35 mouse cellular contexts compared by ENCODE assay signal in the genomic region with DNA sequence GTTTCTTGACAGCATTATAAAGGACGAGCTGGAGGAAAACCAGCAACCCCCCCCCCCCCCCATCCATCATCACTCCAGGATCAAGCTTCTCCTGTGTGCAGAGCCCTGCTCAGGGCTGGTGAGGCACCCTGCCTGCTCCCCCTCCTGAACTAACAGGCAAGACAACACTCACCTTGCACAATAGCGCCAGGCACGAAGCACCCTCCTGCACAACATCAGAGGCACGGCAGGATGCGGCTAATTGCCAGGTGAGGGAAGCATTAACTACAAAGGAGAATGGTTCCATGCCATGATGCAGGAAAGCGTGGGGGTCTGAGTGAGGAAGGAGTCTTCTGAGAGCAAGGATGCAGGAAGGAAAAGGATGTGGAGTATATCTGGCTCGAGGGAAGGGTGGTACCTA. TPM values are rescaled to one million over a fixed set of nuclear protein-coding genes. Genes with fewer than 3 reads are reported as not detected.
A peak's percentile ranks its signal among the peaks of the same experiment; 100 is the strongest.
DNase-seq lines count a peak whose midpoint lies in the region; ATAC-seq lines count a peak whose summit lies in the region.
"Had no signal": no experiment of that assay in that cellular context is flagged by ENCODE, and none has a peak within 500 bp of the region (broad histone marks: within the 10 kb centered on the region; RNA-seq: fewer than 3 reads in every experiment).

No protein-coding gene starts in this region.

- H3K9ac ChIP-seq in hindbrain, embryonic 16.5 days (ENCODE audit: low read depth, low read length) = no peak overlapping the region
- no peak overlapping the region for H3K9ac ChIP-seq in hindbrain, embryonic 14.5 days
- H3K9ac ChIP-seq: embryonic facial prominence, embryonic 13.5 days; heart, embryonic 13.5 days; limb, embryonic 15.5 days; liver, embryonic 13.5 days; midbrain, embryonic 13.5 days; neural tube, embryonic 13.5 days had no signal

- no peak overlapping the region for H3K4me3 ChIP-seq in hindbrain, embryonic 16.5 days (ENCODE audit: low read length)
- no peak overlapping the region for H3K4me3 ChIP-seq in hindbrain, embryonic 14.5 days (replicated peaks; ENCODE audit: low read length)
- H3K4me3 ChIP-seq: embryonic facial prominence, embryonic 13.5 days; heart, adult 2 months; heart, embryonic 13.5 days; limb, embryonic 10.5 days; limb, embryonic 15.5 days; liver, embryonic 13.5 days; midbrain, embryonic 13.5 days; neural tube, embryonic 13.5 days had no signal

- H3K4me2 ChIP-seq in hindbrain, embryonic 16.5 days (ENCODE audit: low read length) = no peak overlapping the region
- H3K4me2 ChIP-seq in hindbrain, embryonic 14.5 days (replicated peaks) = no peak overlapping the region
- H3K4me2 ChIP-seq: embryonic facial prominence, embryonic 13.5 days; heart, embryonic 13.5 days; limb, embryonic 15.5 days; liver, embryonic 13.5 days; midbrain, embryonic 13.5 days; neural tube, embryonic 13.5 days had no signal

- H3K9me3 ChIP-seq in hindbrain, embryonic 16.5 days (ENCODE audit: control insufficient read depth, low read length) = no peaks in the 10 kb centered on the region
- H3K9me3 ChIP-seq in hindbrain, embryonic 14.5 days (ENCODE audit: control insufficient read depth, low read length) = no peaks in the 10 kb centered on the region
- H3K9me3 ChIP-seq: embryonic facial prominence, embryonic 13.5 days; heart, embryonic 13.5 days; limb, embryonic 10.5 days; limb, embryonic 15.5 days; liver, embryonic 13.5 days; midbrain, embryonic 13.5 days; neural tube, embryonic 13.5 days had no signal

- H3K36me3 ChIP-seq in hindbrain, embryonic 16.5 days (ENCODE audit: control insufficient read depth, insufficient read depth, low read length) = no peaks in the 10 kb centered on the region
- no peaks in the 10 kb centered on the region for H3K36me3 ChIP-seq in hindbrain, embryonic 14.5 days (replicated peaks; ENCODE audit: control insufficient read depth, insufficient read depth)
- H3K36me3 ChIP-seq: embryonic facial prominence, embryonic 13.5 days; heart, embryonic 13.5 days; limb, embryonic 10.5 days; limb, embryonic 15.5 days; liver, embryonic 13.5 days; midbrain, embryonic 13.5 days; neural tube, embryonic 13.5 days had no signal

- WGBS in hindbrain, embryonic 16.5 days = 54% methylated on average over 7 of the region's 7 CpGs
- WGBS in hindbrain, embryonic 14.5 days = 54% methylated on average over 7 of the region's 7 CpGs

- H3K4me1 ChIP-seq in hindbrain, embryonic 16.5 days (ENCODE audit: control insufficient read depth, insufficient read depth, low read depth, low read length) = no peaks in the 10 kb centered on the region
- H3K4me1 ChIP-seq in hindbrain, embryonic 14.5 days (replicated peaks; ENCODE audit: control insufficient read depth, insufficient read depth, low read length) = no peaks in the 10 kb centered on the region
- H3K4me1 ChIP-seq: embryonic facial prominence, embryonic 13.5 days; heart, embryonic 13.5 days; limb, embryonic 15.5 days; liver, embryonic 13.5 days; midbrain, embryonic 13.5 days; neural tube, embryonic 13.5 days had no signal

- peak; percentile 64; the same call in 1 of the 2 replicates for ATAC-seq in hindbrain, embryonic 16.5 days
- no peak for ATAC-seq in hindbrain, embryonic 14.5 days (ENCODE audit: low FRiP score)
- ATAC-seq: activated CD4-positive, CD25-positive, alpha-beta regulatory T cell, adult 4 months; forebrain, embryonic 14.5 days; intestine, postnatal 0 days; midbrain, embryonic 13.5 days had no signal

- no peaks in the 10 kb centered on the region for H3K27me3 ChIP-seq in hindbrain, embryonic 16.5 days (replicated peaks; ENCODE audit: control insufficient read depth, insufficient read depth, low read length)
- H3K27me3 ChIP-seq in hindbrain, embryonic 14.5 days (ENCODE audit: control insufficient read depth, insufficient read depth, low read length) = no peaks in the 10 kb centered on the region
- H3K27me3 ChIP-seq: embryonic facial prominence, embryonic 13.5 days; liver, embryonic 13.5 days; midbrain, embryonic 13.5 days; neural tube, embryonic 13.5 days had no signal

- peak; percentile 45 for DNase-seq in cerebellum, adult 11 months
- DNase-seq in cerebellum, postnatal 4 days (ENCODE audit: low spot score in 2 of 2) = no peak
- no peak for DNase-seq in hindbrain, embryonic 14.5 days (ENCODE audit: low spot score)
- peak; percentile 43 for DNase-seq in cerebellum, adult 8-10 months
- DNase-seq in cerebellum, postnatal 25 days = peak; percentile 67 to 74
- DNase-seq in layer of hippocampus, postnatal 25 days (ENCODE audit: extremely low spot score in 1 of 2, low spot score in 1 of 2) = no peak
- DNase-seq in heart, adult 8-10 months (ENCODE audit: low spot score) = no peak
- DNase-seq: adrenal gland, adult 2 months; adrenal gland, postnatal 36 days; heart, adult 2 months; heart, postnatal 10 days; kidney, postnatal 14 days; layer of hippocampus, adult 9-11 months; liver, embryonic 13.5 days; lung, adult 18-20 months; lung, postnatal 10 days; right cerebral cortex, postnatal 4 days; thymus, adult 2 months; thymus, postnatal 4 days had no signal

- no peak overlapping the region for H3K27ac ChIP-seq in hindbrain, embryonic 16.5 days (ENCODE audit: low read depth, low read length)
- H3K27ac ChIP-seq in hindbrain, embryonic 14.5 days = no peak overlapping the region
- H3K27ac ChIP-seq: embryonic facial prominence, embryonic 13.5 days; heart, adult 2 months; heart, embryonic 13.5 days; limb, embryonic 10.5 days; limb, embryonic 15.5 days; liver, embryonic 13.5 days; macrophage; midbrain, embryonic 13.5 days; neural tube, embryonic 13.5 days had no signal

RNA-seq across cellular contexts. Expression of a gene that starts 42.1 kb away (rescaled TPM):
- 36.5 and 42.3 TPM in 2 replicates for polyA plus RNA-seq in hindbrain, embryonic 16.5 days (2015; fragmentation: Nextera tagmentation; extraction: Ambion mirVana)
- 34.2 and 39.0 TPM in 2 replicates for polyA plus RNA-seq in hindbrain, embryonic 14.5 days (2014; fragmentation: Nextera tagmentation; extraction: Ambion mirVana)
- 100 to 1,000 TPM; 313 to 346 TPM for total RNA-seq in layer of hippocampus, postnatal 25 days (2021)
- 1 to 10 TPM; 1.0 to 3.0 (median 1.6) TPM for total RNA-seq in heart, adult 8-10 months (2022)
- total RNA-seq: CH12.LX; common myeloid progenitor, adult 5-6 weeks; hematopoietic stem cell, adult 5-6 weeks; megakaryocyte-erythroid progenitor cell, adult 5-6 weeks had no signal
- polyA plus RNA-seq: C2C12, macrophage had no signal

Comparison
In these comparisons a context has a peak if more than half of its experiments do, and no peak if none do; other contexts are left out.
1. DNase-seq: peak in cerebellum, adult 11 months (single experiment), cerebellum, adult 8-10 months (single experiment) and cerebellum, postnatal 25 days (2 of 2); none in cerebellum, postnatal 4 days (0 of 2), hindbrain, embryonic 14.5 days (single experiment), layer of hippocampus, postnatal 25 days (0 of 2) and heart, adult 8-10 months (single experiment).
2. RNA of a gene that starts 42.1 kb away (total RNA-seq): 313 to 346 TPM in layer of hippocampus, postnatal 25 days; 1.0 to 3.0 TPM in heart, adult 8-10 months; every median in the first group is over 10 times any median in the second.